Mouse (Mus musculus): ENCODE results near the gene Celsr2.

- no peak for TF ChIP-seq EP300 (IDR thresholded peaks at IDR 0.05; ENCODE audit: insufficient read depth, low read depth, low read length)
- no peak for TF ChIP-seq CTCF (IDR thresholded peaks at IDR 0.05)
- TF ChIP-seq POLR2A (IDR thresholded peaks at IDR 0.05; ENCODE audit: insufficient read depth, low read depth, low read length) = no peak
Observed at GRCm38 (mm10) chr3:108444029-108444428, 28.7 kb upstream of the Celsr2 start.
